Mouse (Mus musculus): ENCODE results near the gene Mthfd2.
A peak's percentile ranks its signal among the peaks of the same experiment; 100 is the strongest.
"Not testable (repeated sequence)": the region's sequence is repeated elsewhere in the genome, so short reads cannot be mapped to it uniquely, and the experiment has no call there.

Gene Mthfd2

GRCm38 (mm10) chr6:83325525-83326393 lies at the start of gene Mthfd2, which contains the start of gene Mob1a:
TSS of gene Mthfd2 (minus strand) at chr6:83325908.
TSS of gene Mob1a (plus strand) at chr6:83326016.
- DNase-seq = peak; percentile 98

GRCm38 (mm10) chr6:83373704-83374300 lies 48.1 kb upstream of the Mthfd2 start:
- DNase-seq = no peak

- no peak for DNase-seq
These were observed 45.6 kb upstream of the Mthfd2 start for GRCm38 (mm10) chr6:83371350-83371749.

GRCm38 (mm10) chr6:83370316-83370965 lies 44.7 kb upstream of the Mthfd2 start:
- DNase-seq = no peak

GRCm38 (mm10) chr6:83363075-83363474 lies 37.4 kb upstream of the Mthfd2 start:
- DNase-seq = no peak

GRCm38 (mm10) chr6:83361523-83362248 lies 36.0 kb upstream of the Mthfd2 start:
- DNase-seq = no peak

GRCm38 (mm10) chr6:83357436-83357835 lies 31.7 kb upstream of the Mthfd2 start:
- DNase-seq = no peak

DNA sequence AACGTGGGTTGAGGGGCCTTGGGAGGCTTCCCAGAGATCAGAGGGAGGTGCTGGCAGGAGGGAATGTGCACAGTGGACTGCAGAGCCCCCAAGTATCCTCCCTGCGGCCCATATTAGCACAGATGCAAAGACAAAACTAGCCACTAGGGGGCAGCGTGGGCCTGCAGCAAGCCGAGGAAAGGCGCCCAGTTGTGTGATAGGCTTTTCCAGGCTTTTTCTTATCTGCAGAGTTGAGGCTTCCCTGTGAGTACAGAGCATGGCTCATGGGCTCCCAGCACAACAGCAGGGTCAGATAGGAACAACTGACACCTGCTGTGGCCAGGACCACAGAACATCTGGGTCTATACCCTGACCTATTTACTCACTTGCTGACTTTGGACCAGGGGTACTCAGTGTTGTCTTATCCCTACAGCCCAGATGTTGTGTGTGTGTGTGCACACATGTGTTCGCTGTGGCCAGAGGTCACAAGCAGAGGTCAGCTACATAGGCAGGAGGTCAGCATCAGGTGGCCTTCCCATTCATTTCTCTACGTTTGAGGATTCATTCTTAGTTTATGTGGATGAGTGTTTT lies 30.9 kb upstream of the Mthfd2 start:
- DNase-seq = peak; percentile 85

- peak; percentile 21 for DNase-seq
These were observed 29.4 kb upstream of the Mthfd2 start for GRCm38 (mm10) chr6:83354856-83355781.

- no peak for DNase-seq
These were observed 27.1 kb upstream of the Mthfd2 start for GRCm38 (mm10) chr6:83352666-83353410.

DNA sequence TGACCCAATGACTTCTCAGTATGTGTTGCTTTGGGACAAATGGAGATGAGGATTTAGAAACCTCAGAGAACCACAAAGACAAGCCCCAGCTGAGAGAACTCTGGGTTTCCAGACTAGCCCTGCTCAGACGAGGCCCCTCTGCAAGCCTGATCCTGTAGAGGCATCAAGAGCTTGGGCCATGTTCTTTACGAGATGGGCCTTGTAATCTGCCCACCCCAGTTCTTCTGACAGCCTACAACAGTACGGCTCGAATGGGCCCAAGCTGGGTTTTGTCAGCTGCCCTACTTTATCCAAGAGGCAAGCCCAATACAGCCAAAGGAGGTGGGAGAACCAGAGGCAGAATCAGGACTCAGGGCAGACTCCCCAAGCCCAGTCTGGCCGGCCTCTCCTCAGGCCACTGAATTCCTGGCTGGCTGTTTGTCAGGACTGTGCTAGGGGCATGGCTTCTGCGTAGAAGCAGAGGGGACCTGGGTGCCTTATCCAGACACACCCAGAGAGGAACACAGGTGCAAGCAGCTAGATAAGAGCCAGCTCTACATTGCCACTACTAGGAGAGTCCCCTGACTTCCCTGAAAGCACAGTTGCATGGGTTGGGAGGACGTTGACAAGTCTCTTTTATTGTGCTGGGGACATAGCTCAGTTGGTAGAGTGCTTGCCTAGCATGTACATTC lies 25.9 kb upstream of the Mthfd2 start:
- no peak for DNase-seq

- no peak for DNase-seq
These were observed 25.2 kb upstream of the Mthfd2 start for GRCm38 (mm10) chr6:83350851-83351405.

- no peak for DNase-seq
These were observed 24.5 kb upstream of the Mthfd2 start for GRCm38 (mm10) chr6:83350172-83350571.

DNA sequence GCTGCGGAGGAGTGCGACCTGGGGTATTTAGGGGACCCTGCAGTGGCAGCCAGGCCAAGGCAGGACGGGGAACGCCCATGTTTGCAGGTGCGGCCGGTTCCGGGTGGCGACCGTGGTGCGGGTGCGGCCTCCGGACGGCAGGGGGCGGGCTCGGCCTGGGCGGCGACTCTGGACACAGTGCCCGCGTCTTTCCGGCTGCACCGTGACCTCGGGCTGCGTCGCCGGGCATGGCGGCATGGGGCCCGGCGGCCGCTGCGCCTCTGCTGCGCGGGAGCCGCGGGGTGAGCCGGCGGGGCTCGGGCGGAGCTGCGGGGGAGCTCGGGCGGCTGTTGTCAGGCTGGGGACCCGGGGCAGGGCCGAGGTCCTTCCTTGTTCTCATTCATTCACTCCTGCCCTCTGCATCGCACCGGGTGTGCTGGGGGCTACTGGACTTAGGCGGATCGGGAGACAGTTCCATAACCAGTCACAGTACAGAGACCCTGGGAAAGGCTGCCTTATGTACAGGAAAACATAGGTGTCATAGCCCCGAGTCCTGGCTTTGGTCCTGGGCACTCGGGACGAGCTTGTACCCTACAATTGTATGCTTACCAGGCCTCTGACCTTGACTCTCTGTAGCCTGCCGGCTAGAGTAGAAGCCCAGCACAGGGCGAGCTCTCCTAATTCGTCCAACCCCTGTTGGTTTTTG lies 23.7 kb upstream of the Mthfd2 start:
- peak; percentile 94 for DNase-seq

GRCm38 (mm10) chr6:83348873-83349272 lies 23.2 kb upstream of the Mthfd2 start, which contains the start of gene Bola3:
TSS of gene Bola3 (plus strand) at chr6:83349147.
- DNase-seq = no peak

- DNase-seq = no peak
These were observed 22.2 kb upstream of the Mthfd2 start for GRCm38 (mm10) chr6:83347916-83348315.

DNA sequence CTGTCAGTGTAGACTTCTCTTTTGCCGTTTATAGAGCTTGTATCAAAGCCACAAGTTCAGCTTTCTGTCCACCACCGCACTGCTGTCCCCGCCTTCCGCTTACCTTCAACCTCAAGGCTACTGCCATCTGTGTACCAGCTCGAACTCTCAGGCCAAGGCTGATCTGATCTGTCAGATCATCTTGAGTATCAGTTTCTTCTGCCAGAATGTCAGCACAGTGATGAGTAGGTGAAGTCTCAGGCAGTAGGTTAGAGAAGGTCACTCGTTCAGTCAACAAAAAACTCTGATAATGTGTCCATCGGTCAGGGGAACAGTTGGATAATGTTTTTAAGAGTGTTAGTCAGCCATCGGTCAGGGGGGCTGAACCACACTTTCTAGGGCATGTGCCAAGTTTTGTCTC lies 19.6 kb upstream of the Mthfd2 start:
- not testable (repeated sequence) for DNase-seq

DNA sequence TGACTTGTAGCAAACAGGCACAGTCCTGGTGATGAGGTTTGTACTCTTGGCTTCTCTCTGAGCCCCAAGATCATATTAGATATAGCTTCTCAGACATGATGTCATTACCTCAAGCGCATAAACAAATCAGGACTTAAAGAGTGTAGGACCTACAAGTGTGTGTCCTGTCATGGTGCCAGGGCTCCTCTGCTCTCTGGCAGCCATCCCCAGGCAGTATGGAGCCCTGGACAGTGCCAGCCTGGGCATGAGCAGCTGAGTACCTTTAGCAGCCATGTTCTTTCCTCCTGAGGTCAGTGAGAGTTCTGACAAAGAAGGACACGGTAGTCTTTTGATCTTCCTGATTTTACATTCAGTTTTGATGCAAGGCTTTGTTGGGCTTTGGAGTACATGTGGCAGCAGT lies 17.2 kb upstream of the Mthfd2 start:
- DNase-seq = no peak

GRCm38 (mm10) chr6:83341387-83341786 lies 15.7 kb upstream of the Mthfd2 start:
- no peak for DNase-seq
